In genomic region chr6:83166243-83166630, GRCm38 (mm10) we compare ENCODE assay signal across 8 mouse cellular contexts. TPM values are rescaled to one million over a fixed set of nuclear protein-coding genes. Genes with fewer than 3 reads are reported as not detected.
DNase-seq lines count a peak whose midpoint lies in the region; ATAC-seq and TF ChIP-seq lines count a peak whose summit lies in the region.

No protein-coding gene starts in this region.

- peak overlapping the region; percentile 98 for H3K9ac ChIP-seq in heart, embryonic 15.5 days
- peak overlapping the region; percentile 60 for H3K9ac ChIP-seq in ES-Bruce4 (ENCODE audit: low read depth, poor library complexity, severe bottlenecking)
- peak overlapping the region; percentile 74 for H3K9ac ChIP-seq in liver, embryonic 11.5 days (ENCODE audit: low read depth, low read length)
- peak overlapping the region; percentile 83 for H3K9ac ChIP-seq in stomach, embryonic 15.5 days

- peak overlapping the region; percentile 96 for H3K4me3 ChIP-seq in heart, embryonic 15.5 days
- peak overlapping the region; percentile 60 for H3K4me3 ChIP-seq in ES-Bruce4 (ENCODE audit: low read depth, low read length)
- peak overlapping the region; percentile 78 for H3K4me3 ChIP-seq in erythroblast, embryonic 14.5 days (replicated peaks)
- H3K4me3 ChIP-seq in liver, embryonic 11.5 days (ENCODE audit: low read depth, low read length) = peak overlapping the region; percentile 74
- H3K4me3 ChIP-seq in stomach, embryonic 15.5 days (replicated peaks) = peak overlapping the region; percentile 97

- no peak for ATAC-seq in heart, embryonic 15.5 days (replicated peaks; ENCODE audit: insufficient number of reproducible peaks, insufficient read depth, low FRiP score, low read depth)
- ATAC-seq in liver, embryonic 11.5 days (replicated peaks; ENCODE audit: low FRiP score) = peak; percentile 2; the same call in 1 of the 2 replicates
- peak; percentile 5; the same call in 1 of the 2 replicates for ATAC-seq in stomach, embryonic 15.5 days (ENCODE audit: insufficient read depth, low FRiP score, low read depth)

- no peak for TF ChIP-seq EP300 in ES-Bruce4 (IDR thresholded peaks at IDR 0.05; ENCODE audit: insufficient read depth, low read depth, low read length)

- peaks cover 15% of the 10 kb centered on the region for H3K27me3 ChIP-seq in heart, embryonic 15.5 days
- H3K27me3 ChIP-seq in ES-Bruce4 (ENCODE audit: control insufficient read depth, insufficient read depth, low read length, poor library complexity, severe bottlenecking) = no peaks in the 10 kb centered on the region
- peaks cover 32% of the 10 kb centered on the region for H3K27me3 ChIP-seq in erythroblast, embryonic 14.5 days (ENCODE audit: control insufficient read depth)
- H3K27me3 ChIP-seq in liver, embryonic 11.5 days (replicated peaks; ENCODE audit: control insufficient read depth, insufficient read depth, low read length) = peaks cover 15% of the 10 kb centered on the region
- H3K27me3 ChIP-seq in stomach, embryonic 15.5 days (replicated peaks) = peaks cover 11% of the 10 kb centered on the region

- no peak for DNase-seq in heart, postnatal 10 days
- no peak for DNase-seq in liver, embryonic 11.5 days (ENCODE audit: low spot score)
- DNase-seq in urinary bladder, postnatal 4 days (ENCODE audit: low spot score in 2 of 2) = no peak
- no peak for DNase-seq in layer of hippocampus, adult 18-20 months (ENCODE audit: low spot score in 2 of 2)

- H3K4me2 ChIP-seq in heart, embryonic 15.5 days = peak overlapping the region; percentile 69
- H3K4me2 ChIP-seq in liver, embryonic 11.5 days = peak overlapping the region; percentile 87
- H3K4me2 ChIP-seq in stomach, embryonic 15.5 days = peak overlapping the region; percentile 79

- H3K9me3 ChIP-seq in heart, embryonic 15.5 days (replicated peaks) = no peaks in the 10 kb centered on the region
- H3K9me3 ChIP-seq in ES-Bruce4 (replicated peaks; ENCODE audit: control insufficient read depth, insufficient read depth, low read length, poor library complexity, severe bottlenecking) = no peaks in the 10 kb centered on the region
- peaks cover 7% of the 10 kb centered on the region; the same call in 1 of the 2 replicates for H3K9me3 ChIP-seq in erythroblast, embryonic 14.5 days (ENCODE audit: control insufficient read depth, low read length)
- no peaks in the 10 kb centered on the region for H3K9me3 ChIP-seq in liver, embryonic 11.5 days (ENCODE audit: control insufficient read depth, low read length)
- H3K9me3 ChIP-seq in stomach, embryonic 15.5 days = no peaks in the 10 kb centered on the region

- H3K4me1 ChIP-seq in heart, embryonic 15.5 days (replicated peaks) = peaks cover 38% of the 10 kb centered on the region
- H3K4me1 ChIP-seq in ES-Bruce4 (ENCODE audit: control insufficient read depth, insufficient read depth, low read length) = peaks cover 2% of the 10 kb centered on the region
- H3K4me1 ChIP-seq in erythroblast, embryonic 14.5 days (ENCODE audit: control insufficient read depth) = peaks cover 52% of the 10 kb centered on the region
- peaks cover 18% of the 10 kb centered on the region for H3K4me1 ChIP-seq in liver, embryonic 11.5 days (replicated peaks; ENCODE audit: control insufficient read depth, insufficient read depth, low read length)
- H3K4me1 ChIP-seq in stomach, embryonic 15.5 days = peaks cover 26% of the 10 kb centered on the region

- intact Hi-C loops in heart, postnatal 10 days (cut with DNase I) = no loop called here

- no peak for TF ChIP-seq POLR2A in ES-Bruce4 (IDR thresholded peaks at IDR 0.05; ENCODE audit: insufficient read depth, low read length)

- no peaks in the 10 kb centered on the region for H3K36me3 ChIP-seq in heart, embryonic 15.5 days
- no peaks in the 10 kb centered on the region for H3K36me3 ChIP-seq in ES-Bruce4 (ENCODE audit: control insufficient read depth, insufficient read depth, low read length, poor library complexity, severe bottlenecking)
- peaks cover 13% of the 10 kb centered on the region for H3K36me3 ChIP-seq in erythroblast, embryonic 14.5 days (ENCODE audit: control insufficient read depth)
- H3K36me3 ChIP-seq in liver, embryonic 11.5 days (ENCODE audit: control insufficient read depth, insufficient read depth, low read length) = no peaks in the 10 kb centered on the region
- no peaks in the 10 kb centered on the region for H3K36me3 ChIP-seq in stomach, embryonic 15.5 days

- TF ChIP-seq CTCF in ES-Bruce4 (IDR thresholded peaks at IDR 0.05; ENCODE audit: low read depth, low read length) = no peak

- 0% methylated on average over 12 of the region's 12 CpGs for WGBS in heart, embryonic 15.5 days
- WGBS in liver, embryonic 11.5 days = under 1% methylated on average over 12 of the region's 12 CpGs
- WGBS in stomach, embryonic 15.5 days = under 1% methylated on average over 12 of the region's 12 CpGs

- H3K27ac ChIP-seq in heart, embryonic 15.5 days = peak overlapping the region; percentile 79
- no peak overlapping the region for H3K27ac ChIP-seq in ES-Bruce4 (ENCODE audit: insufficient read depth, low read length)
- peak overlapping the region; percentile 28; the same call in 1 of the 2 replicates for H3K27ac ChIP-seq in liver, embryonic 11.5 days (ENCODE audit: low read depth, low read length)
- H3K27ac ChIP-seq in stomach, embryonic 15.5 days = peak overlapping the region; percentile 91

RNA-seq across cellular contexts. Expression of gene Dctn1, which starts 0.5 kb away (rescaled TPM):
- 60.3 and 82.8 TPM in 2 replicates for polyA plus RNA-seq in heart, embryonic 15.5 days (2015; fragmentation: Nextera tagmentation; extraction: Ambion mirVana)
- 100 to 1,000 TPM; 121 to 127 TPM for total RNA-seq in heart, postnatal 10 days (2021)
- polyA plus RNA-seq in ES-Bruce4 (2011; ENCODE audit: insufficient read depth, insufficient read length, low read depth, missing spikeins) = 41.5 and 52.4 TPM in 2 replicates
- 27.2 and 36.9 TPM in 2 replicates for polyA plus RNA-seq in erythroblast, embryonic 14.5 days (2012)
- polyA plus RNA-seq in liver, embryonic 11.5 days (2014; fragmentation: Nextera tagmentation; extraction: Ambion mirVana) = 56.3 and 63.4 TPM in 2 replicates
- polyA plus RNA-seq in stomach, embryonic 15.5 days (2015; fragmentation: Nextera tagmentation; extraction: Ambion mirVana) = 84.7 and 86.1 TPM in 2 replicates
- 100 to 1,000 TPM; 398 to 403 TPM for total RNA-seq in layer of hippocampus, adult 18-20 months (2021)

RNA-seq across cellular contexts. Expression of gene 1700003E16Rik, which starts 10.0 kb away (rescaled TPM):
- polyA plus RNA-seq in heart, embryonic 15.5 days (2015; fragmentation: Nextera tagmentation; extraction: Ambion mirVana) = 0.91 and 1.6 TPM in 2 replicates
- total RNA-seq in heart, postnatal 10 days (2021) = under 1 TPM in 1 of 2 experiments, not detected in 1; 0.12 TPM
- polyA plus RNA-seq in ES-Bruce4 (2011; ENCODE audit: insufficient read depth, insufficient read length, low read depth, missing spikeins) = not detected in 2 replicates
- not detected in 2 replicates for polyA plus RNA-seq in erythroblast, embryonic 14.5 days (2012)
- polyA plus RNA-seq in liver, embryonic 11.5 days (2014; fragmentation: Nextera tagmentation; extraction: Ambion mirVana) = 0.08 and 0.12 TPM in 2 replicates
- 2.3 and 2.7 TPM in 2 replicates for polyA plus RNA-seq in stomach, embryonic 15.5 days (2015; fragmentation: Nextera tagmentation; extraction: Ambion mirVana)
- total RNA-seq in layer of hippocampus, adult 18-20 months (2021) = 10 to 100 TPM; 25.3 to 26.1 TPM

RNA-seq across cellular contexts. Expression of gene Wdr54, which starts 10.0 kb away (rescaled TPM):
- polyA plus RNA-seq in heart, embryonic 15.5 days (2015; fragmentation: Nextera tagmentation; extraction: Ambion mirVana) = 3.4 and 4.3 TPM in 2 replicates
- total RNA-seq in heart, postnatal 10 days (2021) = 1 to 10 TPM; 1.7 to 1.8 TPM
- polyA plus RNA-seq in ES-Bruce4 (2011; ENCODE audit: insufficient read depth, insufficient read length, low read depth, missing spikeins) = 7.3 and 7.9 TPM in 2 replicates
- polyA plus RNA-seq in erythroblast, embryonic 14.5 days (2012) = 0.01 and 0.02 TPM in 2 replicates
- polyA plus RNA-seq in liver, embryonic 11.5 days (2014; fragmentation: Nextera tagmentation; extraction: Ambion mirVana) = 2.3 and 4.3 TPM in 2 replicates
- polyA plus RNA-seq in stomach, embryonic 15.5 days (2015; fragmentation: Nextera tagmentation; extraction: Ambion mirVana) = 3.6 and 5.1 TPM in 2 replicates
- 10 to 100 TPM; 24.4 to 27.6 TPM for total RNA-seq in layer of hippocampus, adult 18-20 months (2021)

RNA-seq across cellular contexts. Expression of gene Rtkn, which starts 31.0 kb away (rescaled TPM):
- 19.3 and 26.2 TPM in 2 replicates for polyA plus RNA-seq in heart, embryonic 15.5 days (2015; fragmentation: Nextera tagmentation; extraction: Ambion mirVana)
- total RNA-seq in heart, postnatal 10 days (2021) = 10 to 100 TPM; 10.7 to 11.7 TPM
- 10.4 and 10.5 TPM in 2 replicates for polyA plus RNA-seq in ES-Bruce4 (2011; ENCODE audit: insufficient read depth, insufficient read length, low read depth, missing spikeins)
- 0.26 and 0.39 TPM in 2 replicates for polyA plus RNA-seq in erythroblast, embryonic 14.5 days (2012)
- 14.7 and 15.4 TPM in 2 replicates for polyA plus RNA-seq in liver, embryonic 11.5 days (2014; fragmentation: Nextera tagmentation; extraction: Ambion mirVana)
- polyA plus RNA-seq in stomach, embryonic 15.5 days (2015; fragmentation: Nextera tagmentation; extraction: Ambion mirVana) = 31.3 and 31.9 TPM in 2 replicates
- 10 to 100 TPM; 73.5 to 75.8 TPM for total RNA-seq in layer of hippocampus, adult 18-20 months (2021)

RNA-seq across cellular contexts. Expression of gene Ino80b, which starts 41.0 kb away (rescaled TPM):
- 7.4 and 9.2 TPM in 2 replicates for polyA plus RNA-seq in heart, embryonic 15.5 days (2015; fragmentation: Nextera tagmentation; extraction: Ambion mirVana)
- 10 to 100 TPM; 14.6 to 17.6 TPM for total RNA-seq in heart, postnatal 10 days (2021)
- 9.0 and 11.6 TPM in 2 replicates for polyA plus RNA-seq in ES-Bruce4 (2011; ENCODE audit: insufficient read depth, insufficient read length, low read depth, missing spikeins)
- 26.4 TPM in 2 replicates for polyA plus RNA-seq in erythroblast, embryonic 14.5 days (2012)
- 15.8 and 17.6 TPM in 2 replicates for polyA plus RNA-seq in liver, embryonic 11.5 days (2014; fragmentation: Nextera tagmentation; extraction: Ambion mirVana)
- polyA plus RNA-seq in stomach, embryonic 15.5 days (2015; fragmentation: Nextera tagmentation; extraction: Ambion mirVana) = 11.3 and 11.4 TPM in 2 replicates
- total RNA-seq in layer of hippocampus, adult 18-20 months (2021) = 10 to 100 TPM; 28.0 to 29.5 TPM
